ENCODE assay signal across 29 mouse cellular contexts in genomic region chr11:62957626-62958180, GRCm38 (mm10). TPM values are rescaled to one million over a fixed set of nuclear protein-coding genes. Genes with fewer than 3 reads are reported as not detected.
"Had no signal": no experiment of that assay in that cellular context is flagged by ENCODE, and none has a peak within 500 bp of the region (broad histone marks: within the 10 kb centered on the region; RNA-seq: fewer than 3 reads in every experiment).

No protein-coding gene starts in this region.

- H3K27me3 ChIP-seq: liver, embryonic 15.5 days; lung, embryonic 15.5 days; midbrain, embryonic 13.5 days; neural tube, embryonic 13.5 days; stomach, embryonic 15.5 days had no signal

- H3K36me3 ChIP-seq: liver, embryonic 15.5 days; lung, embryonic 15.5 days; midbrain, embryonic 10.5 days; midbrain, embryonic 13.5 days; neural tube, embryonic 13.5 days; stomach, embryonic 15.5 days had no signal

- H3K27ac ChIP-seq: layer of hippocampus, adult 2 months; left cerebral cortex, adult 2 months; liver, embryonic 15.5 days; lung, embryonic 15.5 days; midbrain, embryonic 10.5 days; midbrain, embryonic 13.5 days; neural tube, embryonic 13.5 days; stomach, embryonic 15.5 days had no signal

- DNase-seq: kidney, adult 18-20 months; kidney, postnatal 14 days; kidney, postnatal 4 days; layer of hippocampus, postnatal 36 days; lung, adult 18-20 months; lung, postnatal 10 days; lung, postnatal 36 days; retina, postnatal 1 day; right cerebral cortex, postnatal 25 days; spleen, adult 18-20 months; thymus, postnatal 25 days had no signal

- ATAC-seq: midbrain, embryonic 13.5 days; midbrain, embryonic 16.5 days had no signal

- H3K4me2 ChIP-seq: liver, embryonic 11.5 days; liver, embryonic 15.5 days; lung, embryonic 15.5 days; midbrain, embryonic 13.5 days; neural tube, embryonic 13.5 days; stomach, embryonic 15.5 days had no signal

- H3K4me1 ChIP-seq: liver, embryonic 15.5 days; lung, embryonic 15.5 days; megakaryocyte, embryonic 14.5 days; midbrain, embryonic 10.5 days; midbrain, embryonic 13.5 days; neural tube, embryonic 13.5 days; stomach, embryonic 15.5 days had no signal

- H3K9ac ChIP-seq: liver, embryonic 15.5 days; lung, embryonic 15.5 days; midbrain, embryonic 13.5 days; neural tube, embryonic 13.5 days; stomach, embryonic 15.5 days had no signal

- H3K9me3 ChIP-seq: liver, embryonic 15.5 days; lung, embryonic 15.5 days; megakaryocyte, embryonic 14.5 days; midbrain, embryonic 13.5 days; stomach, embryonic 15.5 days had no signal

- H3K4me3 ChIP-seq: layer of hippocampus, adult 2 months; left cerebral cortex, adult 2 months; liver, embryonic 15.5 days; lung, embryonic 15.5 days; megakaryocyte, embryonic 14.5 days; midbrain, embryonic 10.5 days; midbrain, embryonic 13.5 days; myocyte; neural tube, embryonic 13.5 days; stomach, embryonic 15.5 days had no signal

RNA-seq across cellular contexts. Expression of gene Cdrt4, which starts 6.7 kb away (rescaled TPM):
- total RNA-seq: layer of hippocampus, adult 2 months; layer of hippocampus, postnatal 10 days; left cerebral cortex, adult 2 months; left cerebral cortex, postnatal 10 days; left cerebral cortex, postnatal 36 days; neutrophil, adult 5-6 weeks had no signal
- polyA plus RNA-seq: kidney, embryonic 16.5 days; liver, embryonic 11.5 days; liver, embryonic 15.5 days; midbrain, embryonic 10.5 days; midbrain, embryonic 13.5 days; midbrain, embryonic 16.5 days; myocyte; neural tube, embryonic 13.5 days; thymus, postnatal 0 days had no signal
